Mouse (Mus musculus) heart, postnatal 0 days (tissue): ENCODE results near the gene Elf2. TPM values are rescaled to one million over a fixed set of nuclear protein-coding genes. Genes with fewer than 3 reads are reported as not detected.

Experiments used
- ATAC-seq: fragments of 200-750 bp; cut with Nextera tagmentation; 2 replicates; pipeline ENCODE4 v1.8.0; 2017; ENCODE audit warnings: low read depth, moderate number of reproducible peaks, moderate library complexity; ENCODE audit not compliant: insufficient read depth
- DNase-seq: peaks from one replicate; pipeline ENCODE4 v3.0.0-alpha.2; 2016; ENCODE audit warnings: low spot score
- H3K27ac ChIP-seq: fragments of 300-500 bp; sonication (generic); 2 replicates; pipeline ENCODE4 v1.5.1; 2014; ENCODE audit warnings: low read depth, mild to moderate bottlenecking
- H3K27me3 ChIP-seq: fragments of 300-500 bp; sonication (generic); 2 replicates; pipeline ENCODE4 v1.6.1; 2014; ENCODE audit warnings: low read length, mixed read lengths; ENCODE audit not compliant: control insufficient read depth, insufficient read depth
- H3K36me3 ChIP-seq: fragments of 300-500 bp; sonication (generic); replicated peaks from 2 replicates; pipeline ENCODE4 v1.6.1; 2014; ENCODE audit warnings: low read length, mixed read lengths; ENCODE audit not compliant: control insufficient read depth, insufficient read depth
- H3K4me1 ChIP-seq: fragments of 300-500 bp; sonication (generic); 2 replicates; pipeline ENCODE4 v1.6.1; 2014; ENCODE audit warnings: antibody characterized with exemption; ENCODE audit not compliant: control insufficient read depth, insufficient read depth
- H3K4me2 ChIP-seq: fragments of 300-500 bp; sonication (generic); 2 replicates; pipeline ENCODE4 v1.6.1; 2014; ENCODE audit warnings: low read depth, mild to moderate bottlenecking, low read length, moderate library complexity
- H3K4me3 ChIP-seq: fragments of 300-500 bp; sonication (generic); 2 replicates; pipeline ENCODE4 v1.5.1; 2014; ENCODE audit warnings: low read depth, low read length
- H3K9ac ChIP-seq: fragments of 300-500 bp; sonication (generic); replicated peaks from 2 replicates; pipeline ENCODE4 v1.6.1; 2014; ENCODE audit warnings: low read depth, low read length, mixed read lengths
- H3K9me3 ChIP-seq: fragments of 300-500 bp; sonication (generic); replicated peaks from 2 replicates; pipeline ENCODE4 v1.6.1; 2016; ENCODE audit warnings: low read length; ENCODE audit not compliant: control insufficient read depth
- CTCF ChIP-seq: IDR thresholded peaks from 2 replicates; pipeline ENCODE4 v1.5.1; 2016; ENCODE audit warnings: antibody characterized with exemption, control low read depth, low read depth
- EP300 ChIP-seq: IDR thresholded peaks from 2 replicates; pipeline ENCODE4 v1.6.1; 2016; ENCODE audit warnings: antibody characterized with exemption, low read depth
- WGBS: fragments of 180-500 bp; shearing (Covaris S2); extraction: QIAGEN DNeasy Blood & Tissue Kit; methylation state at CpG from one replicate; pipeline ENCODE4 v1.1.7; 2014; 5-methylcytosine and 5-hydroxymethylcytosine counted together
- polyA plus RNA-seq: library from polyadenylated mRNA; unstranded; fragments of >200 nt; fragmentation: Nextera tagmentation; extraction: Ambion mirVana; gene quantifications from 2 replicates; pipeline ENCODE4 v1.2.1, GENCODE M21; 2015
- total RNA-seq: library from RNA; depleted of rRNA; stranded (reverse); fragments of >200 nt; gene quantifications from 2 replicates; pipeline ENCODE4 v1.2.3, GENCODE M21; 2014; ENCODE audit warnings: low replicate concordance

Gene Elf2
- total and polyA plus RNA-seq, 2 experiments from 2014 or later, result 46.5 to 84.0 TPM

- Histone ChIP-seq H3K9ac (no peak overlapping the region), H3K4me3 (no peak overlapping the region), H3K4me2 (no peak overlapping the region), H3K9me3 (no peaks in the 10 kb centered on the region), H3K36me3 (no peaks in the 10 kb centered on the region), H3K4me1 (peaks cover 4% of the 10 kb centered on the region; the same call in 1 of the 2 replicates), H3K27ac (no peak overlapping the region), H3K27me3 (no peaks in the 10 kb centered on the region)
- ATAC-seq, result no peak
- peak; percentile 20 for DNase-seq
- TF ChIP-seq EP300 (no peak), CTCF (peak; percentile 56)
- WGBS, result 73% methylated on average over 19 of the region's 19 CpGs
Observed at GRCm38 (mm10) chr3:51375307-51376265, 35.1 kb upstream of the Elf2 start.

GRCm38 (mm10) chr3:51373544-51373943 is 33.1 kb upstream of the Elf2 start:
- Histone ChIP-seq H3K4me2 (no peak overlapping the region), H3K4me3 (no peak overlapping the region), H3K27me3 (no peaks in the 10 kb centered on the region), H3K36me3 (no peaks in the 10 kb centered on the region), H3K4me1 (peaks cover 3% of the 10 kb centered on the region; the same call in 1 of the 2 replicates), H3K9me3 (no peaks in the 10 kb centered on the region), H3K9ac (no peak overlapping the region), H3K27ac (no peak overlapping the region)
- WGBS, result 70% methylated on average over 5 of the region's 5 CpGs
- TF ChIP-seq EP300 (no peak), CTCF (no peak)
- ATAC-seq, result no peak
- DNase-seq, result no peak

GRCm38 (mm10) chr3:51372883-51373282 is 32.4 kb upstream of the Elf2 start:
- DNase-seq, result no peak
- Histone ChIP-seq H3K27me3 (no peaks in the 10 kb centered on the region), H3K27ac (no peak overlapping the region), H3K4me2 (no peak overlapping the region), H3K9me3 (no peaks in the 10 kb centered on the region), H3K36me3 (no peaks in the 10 kb centered on the region), H3K4me3 (no peak overlapping the region), H3K9ac (no peak overlapping the region), H3K4me1 (no peaks in the 10 kb centered on the region)
- no peak for TF ChIP-seq CTCF
- 65% methylated on average over 5 of the region's 5 CpGs for WGBS
- ATAC-seq, result no peak

DNA sequence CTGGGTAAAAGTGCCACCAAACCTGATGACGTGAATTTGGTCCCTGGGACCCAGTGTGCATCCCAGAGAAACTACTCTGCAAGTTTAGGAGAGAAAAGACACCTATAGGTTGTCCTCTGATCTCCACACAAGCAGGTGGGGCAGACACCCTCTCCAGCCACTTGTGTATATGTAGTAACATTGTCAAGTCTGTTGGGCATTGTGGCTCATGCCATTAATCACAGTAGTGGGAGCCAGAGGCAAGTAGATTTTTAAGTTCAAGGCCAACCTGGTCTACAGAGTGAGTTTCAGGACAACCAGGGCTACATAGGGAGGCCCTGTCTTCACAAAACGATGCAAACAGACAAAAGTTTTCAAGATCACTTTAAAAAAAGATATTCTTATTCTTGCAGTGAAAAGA is 31.4 kb upstream of the Elf2 start:
- Histone ChIP-seq H3K9me3 (no peaks in the 10 kb centered on the region), H3K27me3 (no peaks in the 10 kb centered on the region), H3K4me3 (no peak overlapping the region), H3K4me1 (no peaks in the 10 kb centered on the region), H3K27ac (no peak overlapping the region), H3K9ac (no peak overlapping the region), H3K36me3 (no peaks in the 10 kb centered on the region), H3K4me2 (no peak overlapping the region)
- 70% methylated on average over 2 of the region's 2 CpGs for WGBS
- no peak for ATAC-seq
- TF ChIP-seq CTCF (no peak), EP300 (no peak)
- no peak for DNase-seq

DNA sequence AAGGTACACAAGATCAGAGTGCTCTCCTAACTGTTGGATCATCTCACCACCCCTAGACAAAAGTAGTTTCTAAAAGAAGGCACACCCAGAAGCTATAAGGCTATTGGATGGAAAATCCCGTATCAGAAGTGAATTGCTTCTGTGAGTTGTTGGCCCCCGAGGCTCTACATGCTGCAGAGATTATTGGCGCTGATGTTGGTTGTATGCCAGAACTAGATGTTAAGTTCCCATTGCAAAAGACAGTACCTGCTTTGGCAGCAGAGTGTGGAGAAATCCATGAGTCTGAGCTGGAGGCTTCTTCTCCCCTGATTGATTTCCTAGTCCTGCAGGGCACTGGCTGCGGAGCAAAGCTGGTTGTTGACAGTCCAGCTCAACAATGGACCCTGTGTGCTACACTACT is 27.5 kb upstream of the Elf2 start:
- Histone ChIP-seq H3K4me1 (no peaks in the 10 kb centered on the region), H3K27ac (no peak overlapping the region), H3K9me3 (no peaks in the 10 kb centered on the region), H3K4me2 (no peak overlapping the region), H3K27me3 (no peaks in the 10 kb centered on the region), H3K9ac (no peak overlapping the region), H3K4me3 (no peak overlapping the region), H3K36me3 (no peaks in the 10 kb centered on the region)
- DNase-seq (no peak), ATAC-seq (no peak)
- WGBS, result 63% methylated on average over 4 of the region's 4 CpGs
- TF ChIP-seq CTCF, result no peak
- TF ChIP-seq EP300, result no peak

- no peak for ATAC-seq
- WGBS, result 51% methylated on average over 4 of the region's 4 CpGs
Observed at GRCm38 (mm10) chr3:51366926-51367325, 26.5 kb upstream of the Elf2 start.

More at GRCm38 (mm10) chr3:51366926-51367325, 26.5 kb upstream of the Elf2 start:
- TF ChIP-seq CTCF, result no peak
- no peak for TF ChIP-seq EP300
- no peaks in the 10 kb centered on the region for H3K4me1 ChIP-seq
- H3K36me3 ChIP-seq, result no peaks in the 10 kb centered on the region
- H3K9me3 ChIP-seq, result no peaks in the 10 kb centered on the region
- no peak overlapping the region for H3K9ac ChIP-seq
- no peaks in the 10 kb centered on the region for H3K27me3 ChIP-seq
- H3K27ac ChIP-seq, result no peak overlapping the region
- no peak overlapping the region for H3K4me3 ChIP-seq
- no peak overlapping the region for H3K4me2 ChIP-seq
- no peak for DNase-seq
